Mouse (Mus musculus): ENCODE data around the gene Usp36. TPM values are rescaled to one million over a fixed set of nuclear protein-coding genes. Genes with fewer than 3 reads are reported as not detected.

The Usp36 gene
- total RNA-seq, 2 experiments from 2014 or later: 11.9 to 12.8 TPM

DNA sequence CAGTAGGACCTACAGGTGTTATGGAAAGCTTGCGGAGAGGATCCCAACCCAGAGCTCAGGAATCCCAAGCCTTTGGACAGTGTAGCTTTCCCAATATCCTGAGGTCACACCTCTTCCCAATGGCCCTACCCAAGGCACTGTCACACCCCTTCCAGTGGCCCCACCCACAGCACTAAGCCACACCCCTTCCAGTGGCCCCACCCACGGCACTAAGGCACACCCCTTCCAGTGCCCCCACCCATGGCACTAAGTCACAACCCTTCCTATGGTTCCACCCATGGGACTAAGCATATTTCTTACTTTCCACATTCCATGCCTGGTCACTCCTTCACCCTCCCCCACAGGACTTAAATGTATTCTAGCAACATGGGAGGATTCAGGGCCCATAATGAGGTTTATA lies 8.8 kb upstream of the Usp36 start:
- no peak for DNase-seq

DNA sequence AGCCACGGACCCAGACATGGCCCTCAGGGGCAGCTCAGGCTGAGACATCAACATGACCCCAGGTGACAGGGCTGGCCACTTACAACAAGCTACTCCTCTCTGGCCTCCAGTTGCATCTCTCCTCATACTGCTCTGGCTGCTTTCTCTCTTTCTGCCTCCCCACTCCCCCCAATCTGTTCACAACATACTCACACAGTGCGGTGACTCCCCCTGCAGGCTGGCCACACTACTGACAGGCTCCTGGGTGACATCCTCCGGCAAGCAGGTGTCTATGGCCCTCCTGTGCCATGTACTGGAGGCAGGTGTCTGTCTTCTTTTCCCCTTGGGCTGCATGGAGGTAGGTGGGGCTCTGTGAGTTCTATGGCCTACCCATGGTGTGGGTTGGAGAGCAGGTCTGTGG lies 7.9 kb upstream of the Usp36 start:
- no peak for DNase-seq

DNA sequence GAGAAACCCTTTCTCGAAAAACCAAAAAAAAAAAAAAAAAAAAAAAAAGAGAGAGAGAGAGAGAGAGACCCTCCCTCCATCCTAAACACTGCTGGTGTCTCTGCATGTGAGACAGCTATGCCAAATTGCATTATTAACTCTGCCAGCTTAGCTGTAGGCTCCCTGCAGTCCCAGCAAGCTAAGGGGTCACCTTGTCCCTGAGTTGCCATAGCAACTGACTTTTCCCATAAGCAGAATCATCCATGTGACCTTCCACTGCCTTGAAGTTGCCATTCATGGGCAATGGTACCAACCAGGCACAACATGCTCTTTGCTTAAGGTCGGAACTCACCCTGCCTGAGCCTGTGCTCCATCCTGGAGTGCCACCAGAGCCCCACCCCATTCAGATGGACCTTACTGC lies 5.0 kb upstream of the Usp36 start:
- DNase-seq: no peak

DNA sequence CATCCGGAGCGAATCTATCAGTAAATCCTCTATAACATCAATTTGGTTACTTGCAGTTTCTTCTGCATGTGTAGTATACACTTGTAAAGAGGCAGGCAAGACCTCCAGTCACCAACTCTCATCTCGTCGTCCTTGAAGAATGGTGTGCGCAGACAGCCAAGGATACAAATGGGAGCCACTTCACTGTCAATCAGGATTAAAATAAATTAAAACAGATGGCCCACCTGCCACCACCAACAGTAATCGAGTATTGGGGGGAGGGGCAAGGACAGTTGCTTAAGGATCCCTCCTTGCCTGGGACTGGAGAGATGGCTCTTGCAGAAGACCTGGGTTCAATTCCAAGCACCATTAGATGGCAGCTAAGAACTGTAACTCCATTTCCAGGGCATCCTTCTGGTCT lies 2.6 kb upstream of the Usp36 start:
- DNase-seq: no peak

DNA sequence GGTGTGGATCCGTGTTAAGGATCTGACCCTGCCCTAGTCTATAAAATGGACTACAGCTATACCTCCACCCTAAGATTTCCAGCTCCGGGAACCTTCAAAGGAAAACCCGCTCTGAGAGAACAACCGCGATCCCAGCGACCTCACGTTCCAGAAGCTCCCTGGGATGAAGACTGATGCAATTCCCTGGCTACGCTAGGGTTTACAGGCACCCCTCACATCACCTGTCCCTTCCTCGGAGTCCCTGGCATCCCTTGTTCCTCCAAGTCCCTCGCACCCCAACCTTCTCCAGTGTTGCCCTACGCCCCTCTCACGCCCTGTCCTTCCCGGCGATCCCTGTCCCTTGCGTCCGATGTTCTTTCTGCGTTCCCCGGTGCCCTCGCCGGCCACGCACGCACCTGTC lies 482 bp downstream of the Usp36 start:
- DNase-seq: no peak

DNA sequence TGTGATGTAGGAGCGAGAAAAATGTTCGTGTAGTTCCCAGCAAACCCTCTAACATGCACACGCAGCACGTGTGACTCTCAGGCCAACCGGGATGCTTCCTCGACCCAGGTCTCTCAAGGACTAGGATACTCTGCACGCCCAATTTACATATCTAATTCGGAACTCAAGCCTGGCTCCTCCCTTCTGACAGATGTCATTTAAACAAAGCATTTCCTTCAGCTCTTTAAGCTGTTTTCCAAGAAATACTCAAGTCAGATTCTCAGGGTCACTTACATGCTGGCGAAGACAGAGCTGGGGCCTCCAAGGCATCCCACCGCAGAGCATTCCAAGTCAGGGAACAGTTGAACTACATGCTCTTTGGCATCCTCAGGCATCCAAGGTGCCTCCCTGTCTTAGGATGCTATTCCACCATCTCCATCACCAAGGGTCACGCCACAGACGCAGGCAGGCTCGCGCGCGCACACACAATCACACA lies 970 bp downstream of the Usp36 start:
- no peak for DNase-seq

DNA sequence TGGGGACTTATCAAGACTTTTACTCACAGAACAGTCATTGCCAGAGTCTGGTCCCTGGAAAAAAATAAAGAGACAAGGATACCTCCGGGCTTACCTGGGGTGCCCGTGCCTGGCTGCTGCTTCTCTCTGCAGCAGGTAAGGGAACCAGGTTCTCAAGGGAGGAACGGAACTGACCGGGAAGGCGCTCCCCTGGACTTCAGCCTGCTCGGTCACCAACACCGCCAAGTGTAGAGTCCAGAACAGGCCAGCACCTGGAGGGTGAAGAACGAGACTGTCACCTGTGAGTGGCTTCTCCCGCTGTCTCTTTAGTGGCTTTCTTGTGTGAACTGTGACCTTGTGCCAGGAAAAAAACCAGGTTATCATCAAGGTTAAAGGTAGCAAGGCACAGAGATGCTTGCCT lies 2.5 kb downstream of the Usp36 start:
- DNase-seq: no peak

DNA sequence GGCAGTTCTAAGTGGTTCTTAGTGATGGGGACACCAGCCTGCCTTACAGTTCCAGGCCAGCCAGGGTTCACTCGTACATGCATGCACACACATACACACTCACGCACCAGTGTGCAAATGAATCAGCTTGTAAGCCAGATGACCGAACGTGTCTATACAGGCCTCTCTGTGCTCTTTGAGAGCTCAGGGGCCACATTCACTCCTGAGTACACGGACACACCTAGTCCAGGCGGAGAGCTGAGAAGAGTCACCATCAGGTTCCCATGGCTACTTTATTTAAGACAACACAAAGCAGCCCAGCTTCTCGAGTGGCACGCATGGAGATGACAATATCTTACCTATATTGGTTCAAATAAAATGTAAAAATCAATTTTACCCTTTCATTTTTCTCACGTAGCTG lies 3.6 kb downstream of the Usp36 start:
- DNase-seq: no peak

DNA sequence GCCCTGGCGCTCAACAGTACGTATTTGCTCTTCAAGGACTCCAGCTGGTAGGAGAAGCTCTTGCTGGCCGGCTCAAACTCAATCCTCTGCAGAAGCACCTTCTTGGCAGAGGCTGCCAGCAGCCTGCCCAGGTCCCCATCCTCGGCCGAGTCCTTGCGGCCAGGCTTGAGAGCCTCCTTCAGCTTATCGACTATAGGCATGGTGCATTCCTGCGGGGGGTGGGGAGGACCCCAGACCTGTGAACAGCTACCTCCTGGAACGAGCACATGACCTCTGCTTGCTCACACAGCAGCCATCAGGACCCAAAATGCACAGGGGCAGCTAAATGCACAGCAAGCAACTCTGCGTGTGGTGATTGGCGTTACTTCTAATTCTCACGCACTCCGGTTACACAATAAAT lies 4.3 kb downstream of the Usp36 start:
- no peak for DNase-seq

DNA sequence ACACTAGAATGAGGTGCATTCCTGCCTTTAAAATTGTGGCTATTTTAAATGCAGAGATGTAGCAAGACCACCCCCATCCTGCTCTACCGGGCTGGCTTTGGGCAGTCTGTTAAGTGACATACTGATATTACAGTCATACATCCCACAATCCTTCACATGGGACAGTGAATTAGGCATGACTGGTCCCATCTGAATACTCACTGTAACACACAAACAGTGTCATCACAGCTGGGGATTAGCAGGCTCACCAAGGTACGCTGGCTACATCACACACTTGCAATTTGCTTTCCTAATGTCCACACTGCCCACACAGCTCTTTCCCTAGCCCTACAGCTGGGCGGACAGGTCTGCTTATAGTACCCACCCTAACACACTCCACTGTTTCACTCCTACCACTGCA lies 9.8 kb downstream of the Usp36 start:
- DNase-seq: no peak

DNA sequence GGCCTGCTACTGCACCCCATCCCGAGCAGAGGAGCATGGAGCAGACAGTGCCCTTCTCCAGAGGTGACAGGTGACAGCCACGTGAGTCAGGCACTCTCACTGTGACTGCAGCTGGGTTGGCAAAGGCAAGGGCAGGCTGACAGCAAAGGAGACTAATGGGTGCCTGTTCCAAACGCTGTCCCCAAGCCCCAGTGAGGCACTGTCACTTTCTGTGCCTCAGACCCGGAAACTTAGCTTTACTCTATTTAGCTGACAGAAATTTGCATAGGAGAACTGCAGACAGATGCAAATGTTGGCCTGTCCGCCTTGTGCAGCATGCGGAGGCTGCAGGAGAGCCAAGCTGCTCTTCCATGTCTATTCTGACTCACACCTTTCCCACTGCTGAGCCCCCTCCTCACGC lies 13.7 kb downstream of the Usp36 start:
- DNase-seq: no peak

DNA sequence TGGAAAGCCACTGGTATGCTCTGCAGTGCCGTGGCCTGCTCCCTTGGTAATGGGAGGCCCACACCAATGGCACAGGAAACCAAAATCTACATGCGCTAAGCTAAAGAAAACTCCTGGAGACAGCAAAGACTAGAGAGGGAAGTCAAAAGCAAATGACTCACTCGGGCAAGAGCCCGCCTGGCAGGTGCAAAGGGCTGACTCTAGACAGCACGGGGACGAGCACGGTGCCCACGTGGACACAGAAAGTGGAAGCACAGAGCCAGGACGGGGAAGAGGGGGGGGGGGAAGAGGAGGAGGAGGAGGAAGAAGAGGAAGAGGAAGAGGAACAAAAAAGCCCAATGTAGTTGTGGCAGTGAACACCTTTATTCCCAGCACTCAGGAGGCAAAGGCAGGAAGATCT lies 15.0 kb downstream of the Usp36 start:
- DNase-seq: no peak

DNA sequence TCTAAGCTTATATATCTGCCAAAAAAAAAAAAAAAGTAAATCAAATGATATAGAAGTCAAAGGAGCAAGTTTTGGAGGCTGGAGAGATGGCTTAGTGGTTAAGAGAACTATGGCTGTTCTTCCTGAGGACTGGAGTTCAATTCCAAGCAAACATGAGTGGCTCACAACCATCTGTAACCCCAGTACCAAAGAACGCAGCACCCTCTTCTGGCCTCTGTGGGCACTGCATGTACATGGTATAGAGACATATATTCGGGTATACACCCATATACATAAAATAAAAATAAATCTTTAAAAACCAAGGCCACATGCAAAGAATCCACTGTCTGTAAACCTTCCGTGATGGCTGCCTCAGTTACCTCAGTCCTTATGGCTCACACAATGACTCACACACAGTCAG lies 20.2 kb downstream of the Usp36 start:
- DNase-seq: no peak

DNA sequence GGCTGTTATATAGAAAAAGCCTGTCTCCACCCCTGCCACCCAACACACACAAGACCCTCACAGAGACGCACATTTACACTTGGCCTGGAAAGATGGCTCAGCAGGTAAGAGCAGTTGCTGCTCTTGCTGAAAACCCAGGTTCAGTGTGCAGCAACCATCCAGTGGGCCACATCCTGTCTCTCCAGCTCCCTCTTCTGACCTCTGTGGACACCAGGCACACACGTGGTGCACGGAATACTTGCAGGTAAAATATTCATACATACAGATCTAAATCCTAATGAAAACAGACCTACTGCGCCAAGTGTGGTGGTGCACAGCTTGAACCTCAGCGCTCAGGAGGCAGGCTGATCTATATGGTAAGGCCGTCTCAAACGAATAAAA lies 23.4 kb downstream of the Usp36 start:
- DNase-seq: no peak

DNA sequence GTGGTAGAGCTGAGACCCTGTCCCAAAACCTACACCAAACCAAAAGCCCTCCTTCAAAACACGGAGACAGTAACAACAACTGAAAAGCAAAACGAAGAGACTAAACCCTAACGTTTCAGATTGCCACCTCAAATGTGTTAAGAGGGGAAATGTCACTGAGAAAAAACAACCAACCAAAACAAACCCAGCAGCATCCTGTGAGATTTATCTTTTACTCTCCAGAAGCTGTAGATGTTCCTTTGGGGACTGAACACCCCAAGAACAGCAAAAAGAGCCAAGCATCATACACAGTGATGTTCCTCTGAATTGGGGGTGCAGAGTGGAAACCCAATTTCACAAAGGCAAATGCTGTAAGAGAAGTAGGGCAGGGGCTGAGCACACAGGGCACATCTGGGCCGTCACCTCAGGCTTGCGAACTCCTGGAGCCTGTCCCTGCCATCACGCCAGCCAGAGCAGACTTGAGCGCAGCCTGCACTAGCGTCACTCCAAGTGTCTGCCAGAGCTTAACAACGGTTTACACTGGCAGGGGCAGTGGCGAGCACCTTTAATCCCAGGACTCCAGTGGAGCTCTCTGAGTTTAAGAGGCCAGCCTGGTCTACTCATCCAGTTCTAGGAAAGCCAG lies 23.9 kb downstream of the Usp36 start:
- peak; percentile 37 for DNase-seq

DNA sequence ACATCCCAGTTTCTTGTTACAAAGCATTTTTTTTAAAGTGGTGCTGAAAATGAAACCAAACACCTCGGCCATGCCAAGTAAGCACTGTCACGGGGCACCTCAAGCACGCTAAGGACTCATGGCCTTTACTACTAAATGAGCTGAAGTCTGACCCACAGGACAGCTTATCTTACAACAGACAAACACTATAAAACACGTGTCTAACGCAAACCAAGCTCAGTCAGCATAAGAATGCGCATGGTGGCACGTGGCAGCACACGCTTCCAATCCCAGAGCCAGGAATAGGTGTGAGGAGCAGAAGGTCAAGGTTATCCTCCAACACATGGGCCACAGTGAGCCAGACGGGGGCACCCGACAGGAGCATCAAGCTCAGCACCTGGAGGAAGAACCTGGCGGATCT lies 24.4 kb downstream of the Usp36 start:
- DNase-seq: no peak

DNA sequence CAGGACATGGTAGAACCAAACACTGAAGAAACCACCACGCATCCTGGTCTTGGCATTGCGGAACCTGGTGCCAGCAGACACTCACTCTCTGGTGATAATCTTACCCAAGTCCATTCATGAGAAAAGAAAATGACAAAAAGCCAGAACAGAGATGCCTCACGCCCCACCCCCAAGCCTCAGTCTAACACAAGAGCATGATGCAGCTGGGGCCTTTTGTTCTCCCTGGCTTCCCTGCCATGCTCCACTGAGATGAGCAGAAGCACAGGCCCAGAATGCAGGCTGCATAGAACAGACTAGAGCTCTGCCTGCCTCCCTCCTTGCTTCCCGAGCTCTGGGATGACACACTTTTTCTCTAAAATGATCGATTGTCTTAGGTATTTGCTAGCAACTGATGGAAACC lies 26.9 kb downstream of the Usp36 start:
- DNase-seq: no peak

DNA sequence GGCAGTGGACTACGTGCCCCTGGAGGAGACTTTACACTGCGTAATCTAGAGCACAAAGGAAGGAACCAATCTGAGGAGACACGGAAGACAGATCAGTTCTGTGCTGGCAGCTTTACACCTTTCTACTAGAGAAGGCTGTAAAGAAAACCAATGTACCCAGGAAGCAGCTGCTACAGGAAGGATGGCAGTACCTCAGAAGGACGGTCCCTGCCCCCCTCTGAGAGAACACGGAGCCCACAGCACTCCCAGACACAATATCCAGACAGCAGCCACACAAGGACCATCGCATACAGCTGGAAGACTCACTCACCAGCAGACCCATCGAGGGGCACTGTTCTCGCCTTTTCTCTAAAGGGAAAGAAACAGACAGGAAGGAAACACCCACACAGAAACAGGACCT lies 30.0 kb downstream of the Usp36 start:
- no peak for DNase-seq

DNA sequence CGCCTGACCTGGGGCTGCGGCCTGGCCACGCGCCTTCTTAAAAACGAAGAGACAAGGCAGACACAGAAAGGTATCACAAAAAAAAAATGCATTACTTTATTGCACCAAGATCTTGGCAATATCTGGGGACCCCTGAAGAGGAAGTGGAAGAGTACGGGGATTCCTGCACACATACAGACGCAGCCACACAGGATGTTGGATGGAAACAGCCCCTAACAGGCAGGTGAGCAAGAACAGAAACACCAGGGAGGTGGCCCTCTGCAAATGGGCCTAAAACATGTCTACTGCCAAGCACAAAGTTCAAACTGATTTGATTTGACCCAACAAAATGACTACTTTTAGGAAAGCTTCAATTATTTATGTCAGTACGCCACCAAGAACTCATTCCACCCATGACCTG lies 30.5 kb downstream of the Usp36 start:
- DNase-seq: no peak

DNA sequence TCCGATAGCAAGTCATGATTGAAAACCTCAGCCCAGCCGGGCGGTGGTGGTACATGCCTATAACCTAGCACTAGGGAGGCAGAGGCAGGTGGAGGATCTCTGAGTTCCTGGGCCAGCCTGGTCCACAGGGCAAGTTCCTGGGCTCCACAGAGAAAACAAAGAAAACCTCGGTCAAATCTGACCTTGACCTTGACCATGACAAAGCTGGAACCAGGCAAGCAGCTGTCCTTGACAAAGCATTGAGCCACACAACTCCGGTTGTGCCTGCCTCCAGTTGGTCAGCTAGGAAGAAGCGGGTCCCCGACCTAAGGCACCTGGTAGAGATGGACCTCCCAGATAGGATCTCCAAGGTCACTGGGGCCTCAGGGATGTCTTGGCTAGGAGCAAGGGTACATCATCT lies 33.7 kb downstream of the Usp36 start:
- DNase-seq: no peak

DNA sequence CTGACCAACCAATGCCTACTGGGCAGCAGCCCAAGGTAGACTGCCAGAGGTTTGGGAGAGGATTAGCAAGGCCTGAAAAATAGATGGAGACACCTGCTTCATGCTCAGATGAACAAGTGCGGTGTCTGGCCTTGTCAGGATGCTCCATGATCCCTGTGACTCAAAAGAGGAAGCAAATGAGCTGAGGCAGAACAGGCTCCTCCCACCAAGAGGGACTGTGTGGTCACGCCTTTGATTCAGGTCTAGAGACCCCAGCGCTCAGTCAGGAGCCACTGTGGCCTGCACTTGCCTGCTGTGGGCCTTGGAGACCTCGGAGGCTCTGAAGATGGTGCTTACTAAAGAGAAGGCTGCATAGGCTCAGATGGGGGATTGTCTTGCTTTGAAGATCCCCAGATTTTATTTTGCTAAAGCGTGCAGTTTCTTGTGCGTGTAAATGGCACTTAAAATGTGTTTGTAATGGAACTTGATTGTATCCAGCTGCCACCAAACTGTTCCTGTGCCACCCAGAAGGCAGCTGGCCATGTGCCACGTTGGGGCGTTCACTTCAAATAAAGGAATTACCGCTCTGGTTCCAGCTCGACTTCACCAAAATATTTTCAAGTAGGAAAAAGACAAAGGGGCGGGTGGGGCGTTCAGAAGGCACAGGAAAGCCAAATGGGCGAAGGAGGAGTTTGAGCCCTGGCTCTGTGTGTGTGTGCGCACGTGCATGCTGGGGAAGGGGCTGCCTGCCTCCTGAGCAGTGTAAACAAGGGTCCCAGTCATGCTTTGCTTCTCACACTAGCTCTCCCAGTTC lies 35.7 kb downstream of the Usp36 start:
- peak; percentile 52 for DNase-seq

DNA sequence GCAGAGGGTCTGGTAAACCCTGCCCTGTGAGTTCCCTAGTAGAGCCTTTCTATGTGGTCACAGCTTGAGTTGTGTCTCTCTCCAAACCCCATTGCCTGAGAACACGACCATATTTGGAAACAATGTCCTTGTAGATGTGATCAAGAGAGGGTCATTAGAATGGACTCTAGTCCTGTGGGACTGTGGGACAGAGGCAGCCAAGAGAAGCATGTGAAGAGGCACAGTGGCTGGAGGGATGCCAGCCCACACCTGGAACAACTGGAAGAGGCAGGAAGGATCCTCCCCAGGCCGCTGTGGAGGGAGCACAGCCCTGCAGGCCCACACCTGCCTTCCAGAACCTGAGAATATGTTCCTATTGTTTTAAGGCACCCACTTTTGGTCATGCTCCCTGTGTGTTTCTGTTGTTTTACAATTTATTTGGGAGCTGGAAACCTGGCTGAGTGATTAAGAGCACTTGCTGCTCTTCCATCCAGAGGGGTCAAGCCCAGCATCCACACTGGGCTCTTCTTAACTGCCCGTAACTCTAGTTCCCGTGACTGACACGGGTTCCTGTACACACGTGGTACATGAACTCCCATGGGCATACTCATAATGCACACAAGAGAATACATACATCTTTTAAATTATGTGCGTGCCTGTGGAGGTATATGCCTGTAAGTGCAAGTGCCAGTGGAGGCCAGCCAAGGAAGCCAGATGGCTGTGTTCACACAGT lies 36.4 kb downstream of the Usp36 start:
- DNase-seq: no peak

DNA sequence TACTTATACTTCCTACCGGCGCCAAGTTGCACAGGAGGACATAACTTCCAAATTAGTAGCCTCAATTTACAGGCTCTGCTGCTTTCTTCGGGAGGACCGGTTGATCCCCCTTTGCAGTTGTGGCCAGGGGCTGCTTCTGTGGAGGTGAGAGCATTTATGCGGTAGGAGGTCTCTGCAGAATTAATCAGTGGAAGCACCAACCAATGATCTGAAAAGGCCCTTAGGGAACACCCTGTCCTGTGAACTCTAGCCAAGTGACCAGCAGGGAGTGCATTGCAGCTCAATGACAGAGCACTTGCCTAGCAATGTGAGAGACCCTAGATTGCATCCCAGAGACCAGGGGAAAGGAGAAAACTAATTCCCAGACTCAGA lies 41.0 kb downstream of the Usp36 start:
- DNase-seq: peak; percentile 56

Data from gastrocnemius, postnatal 25 days (tissue).